Mouse (Mus musculus) left cerebral cortex, adult 2 months (tissue): ENCODE measurements at regions not wholly inside any gene's neighbourhood (a gene's known extent, or its start where the extent isn't known, plus 50 kb on each side); places are given as distances from the start of the nearest gene placed in this dataset.
A peak's percentile ranks its signal among the peaks of the same experiment; 100 is the strongest.

Source experiments
- DNase-seq, 2 experiments: peaks; one replicate each; pipeline ENCODE4 v3.0.0; 2021 to 2022; ENCODE audit warnings: low spot score in 2 of 2, mixed read lengths in 1 of 2; ENCODE audit errors: extremely low spot score in 1 of 2
- H3K27ac ChIP-seq: fragments of 200-600 bp; 2 replicates; pipeline ENCODE4 v1.8.1; 2022
- H3K4me3 ChIP-seq: fragments of 200-600 bp; 2 replicates; pipeline ENCODE4 v1.8.1; 2022
- CTCF ChIP-seq: fragments of 200-600 bp; IDR thresholded peaks from 2 replicates; pipeline ENCODE4 v1.8.1; 2022; ENCODE audit warnings: antibody characterized with exemption, mild to moderate bottlenecking, moderate library complexity
- intact Hi-C: fragments of 180-260 bp; cut with DNase I; formaldehyde crosslinking; loops from one replicate; pipeline ENCODE4 v1.15.1; 2025

- no peak overlapping the region for H3K4me3 ChIP-seq
- intact Hi-C loops, result loop anchor here (2.0 kb wide), 1 partner anchor 761 kb away; no protein-coding TSS in a partner anchor
- TF ChIP-seq CTCF, result no peak
- DNase-seq, result no peak
- peak overlapping the region; percentile 33; the same call in 1 of the 2 replicates for H3K27ac ChIP-seq
Observed at GRCm38 (mm10) chr6:80862256-80862655, 843.6 kb downstream of the Lrrtm4 start.

DNA sequence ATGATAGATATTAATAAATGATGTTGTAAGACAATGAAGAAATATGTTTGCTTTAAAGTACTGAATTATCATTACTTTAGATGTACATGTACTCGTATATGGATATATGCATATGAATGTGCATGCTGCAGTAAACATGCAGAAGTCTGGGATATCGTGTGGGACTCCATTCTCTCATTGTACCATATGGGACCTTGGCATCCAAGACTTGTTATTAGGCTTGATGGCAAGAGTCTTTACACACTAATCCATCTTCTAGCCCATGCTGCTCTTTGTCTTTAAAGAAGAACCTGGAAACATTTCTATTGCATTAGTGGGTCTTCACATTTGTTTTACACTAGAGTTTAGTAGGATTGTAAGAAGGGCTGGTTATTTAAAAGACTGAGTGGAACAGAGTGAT is 844.1 kb downstream of the Lrrtm4 start:
- DNase-seq, result no peak
- intact Hi-C loops, result loop anchor here (2.0 kb wide), 1 partner anchor 760 kb away; no protein-coding TSS in a partner anchor

GRCm38 (mm10) chr6:80865809-80866603 is 847.3 kb downstream of the Lrrtm4 start:
- no peak overlapping the region for H3K4me3 ChIP-seq
- intact Hi-C loops, result no loop called here
- no peak for DNase-seq
- peak overlapping the region; percentile 57; the same call in 1 of the 2 replicates for H3K27ac ChIP-seq
- no peak for TF ChIP-seq CTCF

More for the DNA sequence above, 844.1 kb downstream of the Lrrtm4 start:
- TF ChIP-seq CTCF, result no peak
- H3K27ac ChIP-seq, result peak overlapping the region; percentile 33; the same call in 1 of the 2 replicates
- no peak overlapping the region for H3K4me3 ChIP-seq

- TF ChIP-seq CTCF, result no peak
- no peak overlapping the region for H3K27ac ChIP-seq
- DNase-seq, result no peak
- intact Hi-C loops, result no loop called here
- H3K4me3 ChIP-seq, result no peak overlapping the region
Observed at GRCm38 (mm10) chr6:80885363-80885762, 866.7 kb downstream of the Lrrtm4 start.

- no peak for DNase-seq
- TF ChIP-seq CTCF, result no peak
- no peak overlapping the region for H3K27ac ChIP-seq
- H3K4me3 ChIP-seq, result no peak overlapping the region
- intact Hi-C loops, result no loop called here
Observed at GRCm38 (mm10) chr6:80905220-80905619, 886.5 kb downstream of the Lrrtm4 start.

- TF ChIP-seq CTCF, result no peak
- intact Hi-C loops, result no loop called here
- Histone ChIP-seq H3K27ac (no peak overlapping the region), H3K4me3 (no peak overlapping the region)
- no peak for DNase-seq
Observed at GRCm38 (mm10) chr6:80929799-80930198, 911.1 kb downstream of the Lrrtm4 start.

GRCm38 (mm10) chr6:80975162-80975561 is 948.3 kb upstream of the Gcfc2 start:
- TF ChIP-seq CTCF, result no peak
- Histone ChIP-seq H3K4me3 (no peak overlapping the region), H3K27ac (no peak overlapping the region)
- intact Hi-C loops, result no loop called here
- no peak for DNase-seq

DNA sequence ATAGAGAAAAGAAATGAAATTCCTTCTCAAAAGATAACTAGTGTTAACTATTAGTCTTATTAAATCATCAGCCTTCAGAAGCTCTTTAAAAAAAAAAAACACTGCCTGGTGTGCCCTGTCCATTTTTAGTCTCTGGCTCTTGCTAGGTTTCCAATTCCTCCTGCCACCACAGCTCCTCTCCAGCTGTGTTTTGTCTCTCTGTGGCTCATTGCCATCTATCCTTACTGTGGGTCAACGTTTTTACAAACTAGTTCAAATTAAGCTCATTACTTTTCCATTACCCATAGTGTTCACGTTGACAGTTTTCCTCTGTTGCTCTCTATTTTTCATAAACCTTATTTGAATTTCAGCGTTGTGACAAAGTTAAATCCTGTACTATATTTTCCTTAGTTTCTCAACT is 930.0 kb upstream of the Gcfc2 start:
- DNase-seq, result no peak
- intact Hi-C loops, result no loop called here
- Histone ChIP-seq H3K27ac (no peak overlapping the region), H3K4me3 (no peak overlapping the region)
- no peak for TF ChIP-seq CTCF

DNA sequence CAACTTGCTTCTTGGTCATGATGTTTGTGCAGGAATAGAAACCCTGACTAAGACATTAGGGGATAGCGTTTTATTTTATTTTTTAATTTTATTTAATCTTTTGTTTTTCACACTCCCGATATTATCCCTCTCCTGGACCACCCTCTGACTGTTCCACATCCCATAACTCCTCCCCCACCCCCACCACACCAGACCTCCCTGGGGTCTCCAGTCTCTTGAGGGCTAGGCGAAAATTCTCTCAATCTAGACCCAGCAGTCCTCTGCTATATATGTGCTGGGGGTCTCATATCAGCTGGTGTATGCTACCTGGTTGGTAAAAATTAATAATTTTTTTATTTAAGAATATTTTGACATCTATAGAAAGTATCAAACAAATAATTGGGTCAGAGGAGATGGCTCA is 898.9 kb upstream of the Gcfc2 start:
- H3K27ac ChIP-seq, result no peak overlapping the region
- no peak for TF ChIP-seq CTCF
- no peak overlapping the region for H3K4me3 ChIP-seq
- intact Hi-C loops, result no loop called here
- no peak for DNase-seq
